Mouse (Mus musculus) embryonic facial prominence, embryonic 15.5 days (tissue): ENCODE data around the gene Cspg4. TPM values are rescaled to one million over a fixed set of nuclear protein-coding genes. Genes with fewer than 3 reads are reported as not detected.

ENCODE experiments used
- ATAC-seq: fragments of 200-750 bp; cut with Nextera tagmentation; 2 replicates; pipeline ENCODE4 v1.8.0; 2017; ENCODE audit warnings: low read depth, moderate TSS enrichment; ENCODE audit not compliant: insufficient number of reproducible peaks, low FRiP score, low TSS enrichment
- H3K27ac ChIP-seq: fragments of 300-500 bp; sonication (generic); replicated peaks from 2 replicates; pipeline ENCODE4 v1.5.1; 2015; ENCODE audit warnings: mild to moderate bottlenecking, inconsistent platforms
- H3K27me3 ChIP-seq: fragments of 300-500 bp; sonication (generic); 2 replicates; pipeline ENCODE4 v1.6.1; 2015; ENCODE audit warnings: inconsistent platforms
- H3K36me3 ChIP-seq: fragments of 300-500 bp; sonication (generic); 2 replicates; pipeline ENCODE4 v1.6.1; 2015; ENCODE audit warnings: mild to moderate bottlenecking, inconsistent platforms
- H3K4me1 ChIP-seq: fragments of 300-500 bp; sonication (generic); 2 replicates; pipeline ENCODE4 v1.6.1; 2015; ENCODE audit warnings: inconsistent platforms
- H3K4me2 ChIP-seq: fragments of 300-500 bp; sonication (generic); replicated peaks from 2 replicates; pipeline ENCODE4 v1.6.1; 2015; ENCODE audit warnings: mild to moderate bottlenecking, inconsistent platforms
- H3K4me3 ChIP-seq: fragments of 300-500 bp; sonication (generic); replicated peaks from 2 replicates; pipeline ENCODE4 v1.5.1; 2015; ENCODE audit warnings: mild to moderate bottlenecking, inconsistent platforms
- H3K9ac ChIP-seq: fragments of 300-500 bp; sonication (generic); 2 replicates; pipeline ENCODE4 v1.6.1; 2015; ENCODE audit warnings: inconsistent platforms
- H3K9me3 ChIP-seq: fragments of 300-500 bp; sonication (generic); replicated peaks from 2 replicates; pipeline ENCODE4 v1.6.1; 2016; ENCODE audit warnings: inconsistent platforms
- WGBS: fragments of 180-500 bp; shearing (Covaris S2); methylation state at CpG from one replicate; pipeline ENCODE4 v1.1.7; 2015; 5-methylcytosine and 5-hydroxymethylcytosine counted together
- polyA plus RNA-seq: library from polyadenylated mRNA; unstranded; fragments of >200 nt; fragmentation: Nextera tagmentation; extraction: Ambion mirVana; gene quantifications from 2 replicates; pipeline ENCODE4 v1.2.1, GENCODE M21; 2015

Cspg4 gene
- 31.2 and 34.1 TPM in 2 replicates for polyA plus RNA-seq

GRCm38 (mm10) chr9:56864832-56865231 lies at the start of gene Cspg4:
Cspg4 (plus strand) TSS chr9:56865033.
- H3K9ac ChIP-seq = peak within 1 kb of the TSS; percentile 44
- no peaks in the 10 kb centered on the region for H3K36me3 ChIP-seq
- H3K4me1 ChIP-seq = peaks cover 84% of the 10 kb centered on the region
- H3K9me3 ChIP-seq = no peaks in the 10 kb centered on the region
- ATAC-seq = peak; percentile 67
- peak within 1 kb of the TSS; percentile 53 for H3K4me3 ChIP-seq
- peak within 1 kb of the TSS; percentile 76 for H3K27ac ChIP-seq
- WGBS = under 1% methylated on average over 24 of the region's 24 CpGs
- H3K4me2 ChIP-seq = peak within 1 kb of the TSS; percentile 59
- no peaks in the 10 kb centered on the region for H3K27me3 ChIP-seq

DNA sequence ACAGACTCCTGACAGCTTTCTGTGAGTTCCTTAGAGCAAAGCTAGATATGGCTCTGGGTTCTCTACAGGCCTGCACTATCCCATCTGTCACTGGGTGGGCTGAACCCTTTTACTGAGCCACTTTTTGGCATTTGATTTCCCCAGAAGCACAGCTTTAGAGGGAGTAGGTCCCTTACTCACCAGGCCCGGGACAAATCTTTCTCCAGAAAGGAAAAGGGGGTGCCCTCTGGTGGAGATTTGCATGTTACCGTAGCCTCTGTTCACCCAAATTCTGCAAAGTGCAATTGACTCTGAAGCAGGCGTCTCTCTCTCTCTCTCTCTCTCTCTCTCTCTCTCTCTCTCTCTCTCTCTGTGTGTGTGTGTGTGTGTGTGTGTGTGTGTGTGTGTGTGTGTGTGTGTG lies 39.9 kb upstream of the Cspg4 start:
- peaks cover 12% of the 10 kb centered on the region for H3K4me1 ChIP-seq
- H3K4me3 ChIP-seq = no peak overlapping the region
- H3K27ac ChIP-seq = no peak overlapping the region
- no peak for ATAC-seq
- WGBS = 6% methylated on average over 3 of the region's 3 CpGs
- H3K9ac ChIP-seq = no peak overlapping the region
- H3K27me3 ChIP-seq = peaks cover 9% of the 10 kb centered on the region; the same call in 1 of the 2 replicates
- no peak overlapping the region for H3K4me2 ChIP-seq
- no peaks in the 10 kb centered on the region for H3K9me3 ChIP-seq
- H3K36me3 ChIP-seq = no peaks in the 10 kb centered on the region

DNA sequence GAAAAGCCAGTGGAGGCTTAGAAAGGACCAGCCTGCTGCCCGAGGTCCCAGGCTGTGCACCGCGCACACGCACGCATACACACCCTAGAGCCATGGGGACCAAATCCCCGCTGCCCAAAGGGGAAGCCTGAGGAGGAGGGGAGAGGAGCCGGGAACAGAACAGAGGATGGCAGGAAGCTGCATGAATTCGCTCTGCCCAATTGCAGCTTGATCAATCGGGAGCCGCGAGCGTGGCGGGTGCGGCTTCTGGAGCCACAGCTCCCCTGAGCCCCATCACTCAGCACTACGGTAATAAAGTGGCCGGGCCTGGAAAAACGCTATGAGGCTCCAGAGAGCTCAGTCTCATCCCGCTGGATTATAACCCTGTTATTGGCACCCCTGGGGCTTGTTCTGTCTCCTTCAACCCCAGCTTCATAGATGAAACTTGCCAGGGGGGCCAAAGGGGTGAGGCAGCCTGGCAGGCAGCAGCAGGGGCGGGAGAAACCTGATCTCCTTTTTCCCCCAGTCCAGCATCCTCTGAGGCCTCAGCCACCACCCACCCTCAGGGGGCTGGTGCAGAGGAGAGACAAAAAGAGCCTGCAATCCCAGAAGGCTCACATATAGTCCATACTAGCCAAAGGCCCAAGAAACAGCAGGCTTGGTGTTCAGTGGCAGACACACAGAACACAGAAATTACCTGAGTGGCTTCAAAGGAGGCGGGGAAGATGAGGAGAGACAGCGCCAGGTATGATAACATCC lies 39.2 kb upstream of the Cspg4 start:
- ATAC-seq = peak; percentile 37
- H3K9ac ChIP-seq = no peak overlapping the region
- WGBS = 12% methylated on average over 21 of the region's 21 CpGs

DNA sequence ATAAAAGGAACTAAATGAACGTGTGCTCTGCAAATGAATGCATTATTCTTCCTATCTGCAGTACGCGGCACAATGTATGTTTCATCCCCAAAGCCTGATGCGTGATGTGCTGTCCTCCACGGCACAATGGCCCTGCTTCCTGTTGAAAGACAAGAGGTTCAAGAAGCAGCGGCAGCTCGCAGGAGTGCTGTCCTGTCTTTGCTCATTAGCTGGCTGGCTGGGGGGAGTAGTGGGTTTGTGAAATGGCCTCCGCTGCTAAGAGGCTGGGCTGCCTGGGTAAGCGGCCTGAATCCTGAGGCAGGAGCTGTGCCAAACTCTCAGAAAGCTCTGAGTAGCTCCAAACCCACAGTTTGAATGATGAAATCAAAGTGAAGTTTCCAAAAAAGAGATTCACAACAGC lies 36.7 kb upstream of the Cspg4 start:
- no peak for ATAC-seq
- Histone ChIP-seq H3K27ac (no peak overlapping the region), H3K4me3 (no peak overlapping the region), H3K9me3 (no peaks in the 10 kb centered on the region), H3K4me1 (peaks cover 25% of the 10 kb centered on the region), H3K4me2 (no peak overlapping the region), H3K9ac (no peak overlapping the region), H3K27me3 (peaks cover 9% of the 10 kb centered on the region; the same call in 1 of the 2 replicates), H3K36me3 (no peaks in the 10 kb centered on the region)
- 41% methylated on average over 9 of the region's 9 CpGs for WGBS

More for the DNA sequence above, 39.2 kb upstream of the Cspg4 start:
- Histone ChIP-seq H3K4me3 (peak overlapping the region; percentile 23), H3K27ac (no peak overlapping the region), H3K27me3 (peaks cover 9% of the 10 kb centered on the region; the same call in 1 of the 2 replicates), H3K4me2 (peak overlapping the region; percentile 42), H3K36me3 (no peaks in the 10 kb centered on the region), H3K9me3 (no peaks in the 10 kb centered on the region), H3K4me1 (peaks cover 20% of the 10 kb centered on the region)

DNA sequence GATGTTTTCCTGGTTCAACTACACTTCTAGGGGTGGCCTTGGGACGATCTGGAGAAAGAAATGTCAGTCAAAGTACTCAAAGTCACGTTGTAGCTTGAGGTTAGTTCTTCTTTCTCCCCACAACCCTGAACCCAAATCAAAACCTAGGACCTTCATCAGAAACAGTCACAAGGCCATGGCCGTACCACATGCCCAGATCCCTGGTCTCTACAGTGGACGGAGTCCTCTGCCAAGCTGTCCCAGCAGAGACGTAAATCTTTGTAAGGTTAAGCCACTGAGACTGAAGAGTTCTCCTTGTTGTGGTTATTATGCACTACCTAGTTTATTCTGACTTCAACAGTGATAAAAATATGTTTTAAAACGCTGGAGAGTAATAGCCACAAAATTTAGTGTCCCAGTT lies 36.0 kb upstream of the Cspg4 start:
- WGBS = 79% methylated on average over 6 of the region's 6 CpGs
- no peaks in the 10 kb centered on the region for H3K9me3 ChIP-seq
- ATAC-seq = no peak
- H3K4me1 ChIP-seq = peaks cover 25% of the 10 kb centered on the region
- H3K27me3 ChIP-seq = peaks cover 9% of the 10 kb centered on the region; the same call in 1 of the 2 replicates
- H3K9ac ChIP-seq = no peak overlapping the region
- H3K27ac ChIP-seq = no peak overlapping the region
- no peak overlapping the region for H3K4me2 ChIP-seq
- H3K4me3 ChIP-seq = no peak overlapping the region
- no peaks in the 10 kb centered on the region for H3K36me3 ChIP-seq

- Histone ChIP-seq H3K27me3 (peaks cover 9% of the 10 kb centered on the region; the same call in 1 of the 2 replicates), H3K27ac (no peak overlapping the region), H3K4me2 (no peak overlapping the region), H3K9me3 (no peaks in the 10 kb centered on the region), H3K4me1 (peaks cover 25% of the 10 kb centered on the region), H3K36me3 (no peaks in the 10 kb centered on the region), H3K4me3 (no peak overlapping the region), H3K9ac (no peak overlapping the region)
- ATAC-seq = no peak
- 22% methylated on average over 4 of the region's 4 CpGs for WGBS
Measured at GRCm38 (mm10) chr9:56830162-56830561, 34.7 kb upstream of the Cspg4 start.

DNA sequence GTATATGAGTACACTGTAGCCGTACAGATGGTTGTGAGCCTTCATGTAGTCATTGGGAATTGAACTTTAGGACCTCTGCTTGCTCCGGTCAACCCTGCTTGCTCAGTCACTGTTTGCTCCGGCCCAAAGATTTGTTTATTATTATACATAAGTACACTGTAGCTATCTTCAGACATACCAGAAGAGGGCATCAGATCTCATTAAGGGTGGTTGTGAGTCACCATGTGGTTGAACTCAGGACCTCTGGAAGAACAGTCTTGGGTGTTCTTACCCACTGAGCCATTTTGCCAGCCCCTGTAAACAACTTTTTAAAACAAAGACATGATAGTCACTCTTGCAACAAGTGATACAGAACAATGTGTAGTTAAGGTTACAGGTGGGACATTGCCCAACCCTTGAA lies 32.9 kb upstream of the Cspg4 start:
- Histone ChIP-seq H3K36me3 (no peaks in the 10 kb centered on the region), H3K9ac (no peak overlapping the region), H3K4me2 (no peak overlapping the region), H3K27ac (no peak overlapping the region), H3K27me3 (peaks cover 5% of the 10 kb centered on the region; the same call in 1 of the 2 replicates), H3K4me3 (no peak overlapping the region), H3K9me3 (no peaks in the 10 kb centered on the region), H3K4me1 (peaks cover 16% of the 10 kb centered on the region)
- 85% methylated on average over 3 of the region's 3 CpGs for WGBS
- no peak for ATAC-seq

- H3K4me3 ChIP-seq = no peak overlapping the region
- H3K27me3 ChIP-seq = 0 out of 2 replicates have a peak, but pooled peaks cover under 1% of the 10 kb centered on the region
- H3K4me1 ChIP-seq = peaks cover 16% of the 10 kb centered on the region
- ATAC-seq = no peak; the same call in 1 of the 2 replicates
- no peaks in the 10 kb centered on the region for H3K9me3 ChIP-seq
- H3K36me3 ChIP-seq = no peaks in the 10 kb centered on the region
- no peak overlapping the region for H3K9ac ChIP-seq
- WGBS = 23% methylated on average over 6 of the region's 6 CpGs
- no peak overlapping the region for H3K27ac ChIP-seq
- no peak overlapping the region for H3K4me2 ChIP-seq
Measured at GRCm38 (mm10) chr9:56832900-56833299, 31.9 kb upstream of the Cspg4 start.

- Histone ChIP-seq H3K4me3 (no peak overlapping the region), H3K4me2 (no peak overlapping the region), H3K27ac (no peak overlapping the region), H3K4me1 (peaks cover 11% of the 10 kb centered on the region), H3K9me3 (no peaks in the 10 kb centered on the region), H3K36me3 (no peaks in the 10 kb centered on the region), H3K27me3 (0 out of 2 replicates have a peak, but pooled peaks cover 6% of the 10 kb centered on the region), H3K9ac (no peak overlapping the region)
- no peak for ATAC-seq
- WGBS = 76% methylated on average over 5 of the region's 5 CpGs
Measured at GRCm38 (mm10) chr9:56835152-56835551, 29.7 kb upstream of the Cspg4 start.

DNA sequence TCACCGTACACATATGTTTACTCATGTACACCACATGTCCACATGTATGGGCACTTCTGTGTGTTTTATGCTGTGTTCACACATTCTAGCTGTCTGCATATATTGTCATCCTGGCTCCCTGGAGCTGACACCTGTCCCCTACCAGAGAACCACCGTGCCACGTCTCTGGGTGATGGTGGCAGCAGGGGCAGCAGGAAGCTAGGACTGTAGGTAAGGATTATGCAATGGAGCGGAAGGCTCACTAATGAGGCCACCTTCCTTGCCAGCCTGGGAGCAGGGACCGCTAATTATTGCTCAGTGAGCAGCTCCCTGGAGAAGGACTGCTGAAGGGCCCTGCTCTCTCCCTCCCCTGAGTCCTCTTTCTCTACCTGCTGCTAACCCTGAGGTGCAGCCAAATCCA lies 24.1 kb upstream of the Cspg4 start:
- H3K4me1 ChIP-seq = peaks cover 10% of the 10 kb centered on the region; the same call in 1 of the 2 replicates
- H3K27me3 ChIP-seq = peaks cover 16% of the 10 kb centered on the region
- H3K4me3 ChIP-seq = no peak overlapping the region
- H3K36me3 ChIP-seq = no peaks in the 10 kb centered on the region
- no peaks in the 10 kb centered on the region for H3K9me3 ChIP-seq
- no peak overlapping the region for H3K4me2 ChIP-seq
- peak; percentile 13; the same call in 1 of the 2 replicates for ATAC-seq
- H3K9ac ChIP-seq = no peak overlapping the region
- WGBS = 64% methylated on average over 5 of the region's 5 CpGs
- no peak overlapping the region for H3K27ac ChIP-seq

- H3K4me3 ChIP-seq = no peak overlapping the region
- H3K27me3 ChIP-seq = peaks cover 16% of the 10 kb centered on the region
- no peaks in the 10 kb centered on the region for H3K36me3 ChIP-seq
- no peaks in the 10 kb centered on the region for H3K9me3 ChIP-seq
- H3K4me1 ChIP-seq = peaks cover 10% of the 10 kb centered on the region; the same call in 1 of the 2 replicates
- ATAC-seq = no peak
- H3K9ac ChIP-seq = no peak overlapping the region
- no peak overlapping the region for H3K27ac ChIP-seq
- H3K4me2 ChIP-seq = no peak overlapping the region
Measured at GRCm38 (mm10) chr9:56841864-56842263, 23.0 kb upstream of the Cspg4 start.
